Mouse (Mus musculus): Measurements from ENCODE around the gene Mgrn1. TPM values are rescaled to one million over a fixed set of nuclear protein-coding genes. Genes with fewer than 3 reads are reported as not detected.

Gene Mgrn1
- polyA plus RNA-seq (2015; fragmentation: Nextera tagmentation; extraction: Ambion mirVana), result 107 TPM in 2 replicates

DNA sequence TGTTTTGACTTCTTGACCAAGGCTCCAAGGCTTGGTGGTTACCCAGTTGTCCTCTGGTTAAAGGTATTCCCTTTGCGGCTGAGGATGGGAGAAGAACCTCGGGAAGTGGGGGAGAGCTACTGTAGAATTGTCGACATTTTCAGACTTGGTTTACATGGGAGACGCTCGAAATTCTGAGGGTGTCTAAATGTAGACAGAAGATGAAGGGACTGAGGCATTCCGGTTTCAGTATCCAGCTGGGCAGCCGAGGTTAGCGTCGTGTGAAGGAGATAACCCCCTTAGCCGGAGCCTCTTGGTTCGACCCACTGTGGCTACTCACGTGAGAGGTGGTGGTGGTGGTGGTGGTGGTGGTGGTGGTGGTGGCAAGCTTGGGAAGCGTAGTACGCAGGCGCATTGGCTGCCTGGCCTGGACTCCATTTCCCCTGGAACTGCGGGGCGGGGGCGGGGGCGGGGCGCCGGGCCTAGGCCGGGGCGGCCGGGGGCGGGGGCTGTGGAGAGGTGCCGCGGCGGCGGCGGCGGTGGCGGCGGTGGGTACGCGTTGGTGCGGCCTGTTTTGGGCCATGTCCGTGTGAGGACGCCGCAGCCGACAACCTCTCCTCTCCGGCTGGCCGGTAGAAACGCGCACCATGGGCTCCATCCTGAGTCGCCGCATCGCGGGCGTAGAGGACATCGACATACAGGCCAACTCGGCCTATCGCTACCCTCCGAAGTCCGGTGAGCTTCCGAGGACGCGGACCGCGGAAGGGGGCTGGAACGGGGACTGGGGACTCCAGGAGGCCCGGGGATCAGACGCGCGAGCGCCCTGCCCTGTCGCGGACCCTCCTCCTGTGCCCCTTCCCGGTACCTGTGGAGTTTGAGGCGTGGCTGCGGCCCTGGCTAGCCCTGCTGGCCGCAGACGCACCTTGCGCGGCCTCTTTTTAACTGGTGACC, at the start of gene Mgrn1:
Mgrn1 (plus strand) TSS at position 490 of the 930 bp plus-strand sequence.
- peak; percentile 82 for ATAC-seq (ENCODE audit: extremely low read depth, insufficient number of reproducible peaks, low FRiP score, low TSS enrichment)
- peaks cover 10% of the 10 kb centered on the region for H3K36me3 ChIP-seq
- H3K9ac ChIP-seq, result peak within 1 kb of the TSS; percentile 98
- WGBS, result 1% methylated on average over 69 of the region's 74 CpGs
- H3K4me1 ChIP-seq, result peaks cover 66% of the 10 kb centered on the region
- H3K27me3 ChIP-seq (replicated peaks), result no peaks in the 10 kb centered on the region
- H3K4me2 ChIP-seq, result peak within 1 kb of the TSS; percentile 90
- peak within 1 kb of the TSS; percentile 96 for H3K27ac ChIP-seq (replicated peaks)
- H3K4me3 ChIP-seq, result peak within 1 kb of the TSS; percentile 96
- H3K9me3 ChIP-seq, result no peaks in the 10 kb centered on the region

DNA sequence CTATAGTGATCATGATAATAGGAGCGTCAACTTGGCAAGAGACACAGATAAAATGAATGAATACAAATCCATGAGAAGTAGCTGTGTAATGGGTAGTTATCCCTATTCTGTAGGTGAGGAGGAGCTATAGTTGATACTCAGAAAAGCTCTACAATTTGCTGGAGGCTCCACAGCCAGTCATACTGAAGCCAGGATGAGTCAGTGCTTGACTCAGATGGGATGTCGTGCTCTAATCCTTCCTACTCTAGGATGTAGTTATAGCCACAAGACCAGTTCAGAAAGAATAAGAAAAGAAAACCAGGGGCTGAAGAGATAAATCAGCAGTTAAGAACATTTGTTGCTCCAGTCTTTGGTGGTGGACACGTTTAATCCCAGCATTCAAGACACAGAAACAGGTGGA, 48.4 kb upstream of the Mgrn1 start:
- Histone ChIP-seq H3K9ac (no peak overlapping the region), H3K27me3 (replicated peaks) (peaks cover 4% of the 10 kb centered on the region; the same call in 1 of the 2 replicates), H3K36me3 (no peaks in the 10 kb centered on the region), H3K4me2 (no peak overlapping the region), H3K27ac (replicated peaks) (no peak overlapping the region), H3K4me3 (no peak overlapping the region), H3K9me3 (no peaks in the 10 kb centered on the region), H3K4me1 (no peaks in the 10 kb centered on the region)
- 68% methylated on average over 3 of the region's 3 CpGs for WGBS
- ATAC-seq (ENCODE audit: extremely low read depth, insufficient number of reproducible peaks, low FRiP score, low TSS enrichment), result no peak

DNA sequence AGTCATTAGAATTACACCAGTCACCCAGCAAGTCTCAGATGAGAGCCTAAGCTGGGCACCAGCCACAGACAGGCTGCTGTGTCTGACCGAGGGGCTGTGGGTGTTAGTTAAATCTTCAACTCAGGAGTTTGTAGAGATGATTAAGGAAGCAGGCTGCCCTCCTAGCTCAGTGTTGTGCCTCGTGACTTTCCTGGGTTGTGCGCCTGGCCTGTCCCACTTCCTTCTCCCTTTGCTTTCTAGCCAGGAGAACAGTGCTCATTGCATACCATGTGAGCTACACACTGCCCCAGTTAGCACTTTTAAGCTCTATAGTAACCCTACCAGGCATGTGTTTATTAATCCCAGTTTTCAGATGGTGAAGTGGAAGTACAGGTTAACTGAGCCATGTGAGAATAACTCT, 46.5 kb upstream of the Mgrn1 start:
- WGBS, result 67% methylated on average over 3 of the region's 3 CpGs
- no peak overlapping the region for H3K4me2 ChIP-seq
- no peaks in the 10 kb centered on the region for H3K36me3 ChIP-seq
- no peaks in the 10 kb centered on the region for H3K27me3 ChIP-seq (replicated peaks)
- H3K4me3 ChIP-seq, result no peak overlapping the region
- no peak for ATAC-seq (ENCODE audit: extremely low read depth, insufficient number of reproducible peaks, low FRiP score, low TSS enrichment)
- H3K9me3 ChIP-seq, result no peaks in the 10 kb centered on the region
- H3K9ac ChIP-seq, result no peak overlapping the region
- no peaks in the 10 kb centered on the region for H3K4me1 ChIP-seq
- no peak overlapping the region for H3K27ac ChIP-seq (replicated peaks)

DNA sequence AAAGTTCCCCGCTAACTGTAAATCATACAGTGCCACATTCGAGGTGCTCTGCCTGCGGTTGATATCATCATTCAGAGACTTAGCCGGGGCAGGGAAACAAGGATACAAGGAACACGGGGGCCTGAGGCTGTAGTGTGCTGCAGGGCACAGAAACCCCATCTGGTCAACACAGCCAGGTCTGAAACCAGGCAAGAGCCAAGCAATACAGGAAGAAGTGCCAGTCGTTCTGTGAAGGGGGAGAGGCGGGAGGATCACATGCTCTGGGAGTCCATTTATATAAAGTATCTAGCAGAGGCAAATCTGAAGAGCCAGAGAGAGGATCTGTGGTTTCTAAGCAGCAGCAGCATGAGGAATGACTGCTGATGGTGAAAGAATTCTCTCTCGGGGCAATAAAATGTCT, 45.8 kb upstream of the Mgrn1 start:
- H3K4me2 ChIP-seq, result no peak overlapping the region
- no peaks in the 10 kb centered on the region for H3K36me3 ChIP-seq
- no peak overlapping the region for H3K4me3 ChIP-seq
- H3K9me3 ChIP-seq, result no peaks in the 10 kb centered on the region
- H3K4me1 ChIP-seq, result no peaks in the 10 kb centered on the region
- H3K27ac ChIP-seq (replicated peaks), result no peak overlapping the region
- H3K9ac ChIP-seq, result no peak overlapping the region
- WGBS, result 65% methylated on average over 8 of the region's 8 CpGs
- ATAC-seq (ENCODE audit: extremely low read depth, insufficient number of reproducible peaks, low FRiP score, low TSS enrichment), result no peak
- no peaks in the 10 kb centered on the region for H3K27me3 ChIP-seq (replicated peaks)

DNA sequence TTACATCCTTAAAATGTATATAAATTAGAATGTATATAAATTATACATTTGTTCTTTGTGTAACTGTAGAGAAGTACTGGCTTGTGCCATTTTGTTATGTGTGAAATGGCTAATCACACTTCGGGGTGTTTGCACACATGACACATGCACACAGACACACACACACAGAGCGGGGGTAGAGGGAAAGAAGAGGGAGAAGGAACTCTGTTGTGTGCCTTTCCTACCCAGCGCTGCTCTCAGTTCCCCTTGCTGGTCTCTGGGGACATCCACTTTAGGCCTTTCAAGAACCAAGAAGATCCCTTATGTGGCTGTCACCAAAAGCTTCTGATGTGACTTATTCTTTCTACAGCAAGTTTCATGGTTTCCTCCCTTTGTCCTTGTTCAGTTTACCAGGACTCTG, 39.0 kb upstream of the Mgrn1 start:
- 76% methylated on average over 3 of the region's 3 CpGs for WGBS
- peaks cover 5% of the 10 kb centered on the region; the same call in 1 of the 2 replicates for H3K4me1 ChIP-seq
- H3K9me3 ChIP-seq, result no peaks in the 10 kb centered on the region
- ATAC-seq (ENCODE audit: extremely low read depth, insufficient number of reproducible peaks, low FRiP score, low TSS enrichment), result no peak
- H3K36me3 ChIP-seq, result no peaks in the 10 kb centered on the region
- H3K27me3 ChIP-seq (replicated peaks), result no peaks in the 10 kb centered on the region
- no peak overlapping the region for H3K4me3 ChIP-seq
- no peak overlapping the region for H3K27ac ChIP-seq (replicated peaks)
- no peak overlapping the region for H3K4me2 ChIP-seq
- no peak overlapping the region for H3K9ac ChIP-seq

DNA sequence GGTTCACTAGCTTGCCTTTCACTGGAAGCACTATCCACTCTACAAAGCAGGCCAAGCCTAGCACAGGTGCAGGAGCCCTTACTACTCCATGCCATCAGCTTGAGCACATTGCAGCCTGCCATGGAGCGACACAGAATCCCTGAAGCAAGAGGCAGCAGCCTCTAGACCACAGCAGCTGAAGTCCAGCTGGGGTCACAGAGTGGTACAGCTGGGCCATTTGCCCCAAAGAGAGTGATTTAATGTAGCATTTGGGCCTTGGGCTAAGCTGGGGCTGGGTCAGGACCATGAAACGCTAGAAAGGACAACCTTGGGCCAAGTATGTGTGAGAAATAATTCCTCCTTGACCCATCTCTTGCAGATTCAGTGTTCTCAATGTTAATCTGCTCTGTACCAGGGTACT, 38.0 kb upstream of the Mgrn1 start:
- Histone ChIP-seq H3K4me1 (peaks cover 5% of the 10 kb centered on the region; the same call in 1 of the 2 replicates), H3K9me3 (no peaks in the 10 kb centered on the region), H3K36me3 (no peaks in the 10 kb centered on the region), H3K27me3 (replicated peaks) (no peaks in the 10 kb centered on the region), H3K4me3 (no peak overlapping the region), H3K4me2 (no peak overlapping the region), H3K27ac (replicated peaks) (no peak overlapping the region), H3K9ac (no peak overlapping the region)
- 78% methylated on average over 2 of the region's 2 CpGs for WGBS
- ATAC-seq (ENCODE audit: extremely low read depth, insufficient number of reproducible peaks, low FRiP score, low TSS enrichment), result no peak

DNA sequence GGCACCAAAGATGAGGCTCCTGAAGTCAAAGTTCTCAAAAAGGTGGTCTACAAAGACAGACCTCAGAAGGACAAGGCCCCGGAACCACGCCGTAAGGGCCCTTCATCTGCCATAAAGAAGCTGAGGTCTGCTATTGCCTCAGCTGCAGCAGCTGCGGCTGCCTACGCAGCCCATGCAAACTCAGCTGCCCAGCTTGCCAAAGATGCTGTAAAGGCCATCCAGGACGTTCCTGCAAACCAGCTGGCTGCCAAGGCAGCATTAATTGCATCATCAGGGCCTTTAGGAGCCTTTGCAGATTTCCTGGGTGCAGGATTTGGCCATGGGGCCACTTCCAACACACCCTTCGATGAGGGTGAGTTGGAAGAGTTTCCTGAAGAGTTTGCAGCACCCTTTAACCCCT, 35.7 kb upstream of the Mgrn1 start:
- Histone ChIP-seq H3K9me3 (no peaks in the 10 kb centered on the region), H3K4me3 (no peak overlapping the region), H3K4me1 (peaks cover 12% of the 10 kb centered on the region), H3K36me3 (no peaks in the 10 kb centered on the region), H3K9ac (no peak overlapping the region), H3K27ac (replicated peaks) (no peak overlapping the region), H3K27me3 (replicated peaks) (no peaks in the 10 kb centered on the region), H3K4me2 (no peak overlapping the region)
- WGBS, result 74% methylated on average over 7 of the region's 7 CpGs
- no peak for ATAC-seq (ENCODE audit: extremely low read depth, insufficient number of reproducible peaks, low FRiP score, low TSS enrichment)

DNA sequence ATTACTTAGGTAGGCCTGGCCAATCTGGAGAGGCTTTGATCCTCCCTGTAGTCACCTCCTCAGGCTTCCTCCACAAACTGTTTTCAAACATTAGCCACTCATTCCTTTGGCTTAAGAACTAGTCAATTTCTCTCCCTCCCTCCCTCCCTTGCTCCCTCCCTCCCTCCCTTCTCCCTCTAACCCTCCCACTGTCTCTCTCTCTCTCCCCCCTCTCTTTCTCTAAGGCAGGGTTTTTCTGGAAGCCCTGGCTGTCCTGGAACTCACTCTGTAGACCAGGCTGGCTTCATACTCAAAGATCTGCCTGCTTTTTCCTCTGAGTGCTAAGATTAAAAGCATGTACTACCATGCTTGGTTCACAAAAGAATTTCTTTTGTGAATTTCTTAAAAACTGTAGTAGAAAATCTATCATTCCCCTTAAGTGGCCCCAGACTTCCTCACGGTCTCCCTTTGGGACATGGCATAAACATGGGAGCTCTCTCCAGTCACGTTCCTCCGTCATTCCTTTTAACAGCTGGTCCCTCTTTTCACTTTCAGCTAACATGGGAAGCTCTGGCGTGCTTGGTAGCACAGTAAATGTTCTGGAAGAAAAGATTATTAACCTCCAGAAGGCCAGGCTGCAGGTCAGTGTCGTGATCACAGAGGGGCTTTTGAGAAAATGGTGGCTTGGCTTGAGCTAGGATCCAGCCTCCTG, 35.0 kb upstream of the Mgrn1 start:
- 51% methylated on average over 5 of the region's 5 CpGs for WGBS
- Histone ChIP-seq H3K9ac (no peak overlapping the region), H3K4me2 (no peak overlapping the region), H3K27ac (replicated peaks) (no peak overlapping the region), H3K4me3 (no peak overlapping the region), H3K36me3 (no peaks in the 10 kb centered on the region), H3K4me1 (peaks cover 12% of the 10 kb centered on the region), H3K27me3 (replicated peaks) (no peaks in the 10 kb centered on the region), H3K9me3 (no peaks in the 10 kb centered on the region)
- ATAC-seq (ENCODE audit: extremely low read depth, insufficient number of reproducible peaks, low FRiP score, low TSS enrichment), result no peak

DNA sequence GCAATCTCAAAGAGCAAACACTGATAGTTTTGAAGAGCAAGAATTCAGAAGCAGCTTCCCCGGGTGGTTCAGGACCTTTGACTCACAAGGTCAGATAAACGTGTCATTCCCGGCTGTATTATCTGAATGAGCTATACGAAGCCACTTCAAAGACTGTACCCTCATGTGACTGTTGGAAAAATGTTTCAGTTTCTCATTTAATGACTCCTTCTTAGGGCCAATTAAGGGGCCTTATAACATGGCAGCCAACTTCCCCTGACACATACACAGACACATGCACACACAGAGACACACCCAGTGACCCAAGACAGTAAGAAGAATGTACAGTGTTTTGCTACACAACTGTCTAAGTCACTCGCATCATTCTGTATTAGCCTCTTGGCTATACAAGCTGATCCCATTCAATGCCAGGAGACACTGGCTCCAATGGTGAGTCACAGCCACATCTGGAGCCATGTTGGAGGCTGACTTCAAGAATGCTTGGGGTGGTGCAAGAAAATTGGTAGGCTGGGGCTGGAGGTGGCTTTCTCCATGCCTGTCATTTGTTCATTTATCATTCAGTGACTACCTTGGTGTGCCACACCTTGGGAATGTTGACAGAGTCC, 30.9 kb upstream of the Mgrn1 start:
- H3K4me3 ChIP-seq, result no peak overlapping the region
- 27% methylated on average over 5 of the region's 5 CpGs for WGBS

DNA sequence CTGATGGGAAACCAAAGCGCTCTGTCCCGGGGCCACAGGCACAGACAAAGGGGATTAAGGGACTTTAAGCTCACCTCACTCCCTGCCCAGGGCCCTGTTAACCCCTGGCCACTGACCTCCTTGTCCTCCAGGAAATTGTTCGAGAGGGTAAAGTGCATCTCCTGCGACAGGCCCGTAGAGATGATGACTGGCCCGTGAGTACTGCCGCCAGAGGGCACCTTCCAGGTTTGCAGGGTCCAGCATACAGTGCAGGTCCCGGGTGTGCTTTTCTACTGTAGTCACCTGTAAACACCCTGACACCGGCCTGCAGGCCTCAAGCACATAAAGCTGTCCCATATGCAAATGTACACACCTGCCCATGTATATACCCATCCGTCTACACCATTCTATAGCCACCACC, 24.7 kb upstream of the Mgrn1 start:
- no peak overlapping the region for H3K4me3 ChIP-seq
- H3K27me3 ChIP-seq (replicated peaks), result peaks cover 5% of the 10 kb centered on the region; the same call in 1 of the 2 replicates
- H3K9me3 ChIP-seq, result no peaks in the 10 kb centered on the region
- H3K4me1 ChIP-seq, result peaks cover 18% of the 10 kb centered on the region
- no peaks in the 10 kb centered on the region for H3K36me3 ChIP-seq
- 46% methylated on average over 10 of the region's 10 CpGs for WGBS
- H3K27ac ChIP-seq (replicated peaks), result no peak overlapping the region
- ATAC-seq (ENCODE audit: extremely low read depth, insufficient number of reproducible peaks, low FRiP score, low TSS enrichment), result no peak
- H3K4me2 ChIP-seq, result no peak overlapping the region
- H3K9ac ChIP-seq, result no peak overlapping the region

More for the DNA sequence above, 30.9 kb upstream of the Mgrn1 start:
- no peak overlapping the region for H3K9ac ChIP-seq
- H3K27ac ChIP-seq (replicated peaks), result no peak overlapping the region
- H3K36me3 ChIP-seq, result no peaks in the 10 kb centered on the region
- H3K9me3 ChIP-seq, result no peaks in the 10 kb centered on the region
- no peaks in the 10 kb centered on the region for H3K27me3 ChIP-seq (replicated peaks)
- H3K4me2 ChIP-seq, result no peak overlapping the region
- ATAC-seq (ENCODE audit: extremely low read depth, insufficient number of reproducible peaks, low FRiP score, low TSS enrichment), result no peak
- peaks cover 12% of the 10 kb centered on the region for H3K4me1 ChIP-seq

DNA sequence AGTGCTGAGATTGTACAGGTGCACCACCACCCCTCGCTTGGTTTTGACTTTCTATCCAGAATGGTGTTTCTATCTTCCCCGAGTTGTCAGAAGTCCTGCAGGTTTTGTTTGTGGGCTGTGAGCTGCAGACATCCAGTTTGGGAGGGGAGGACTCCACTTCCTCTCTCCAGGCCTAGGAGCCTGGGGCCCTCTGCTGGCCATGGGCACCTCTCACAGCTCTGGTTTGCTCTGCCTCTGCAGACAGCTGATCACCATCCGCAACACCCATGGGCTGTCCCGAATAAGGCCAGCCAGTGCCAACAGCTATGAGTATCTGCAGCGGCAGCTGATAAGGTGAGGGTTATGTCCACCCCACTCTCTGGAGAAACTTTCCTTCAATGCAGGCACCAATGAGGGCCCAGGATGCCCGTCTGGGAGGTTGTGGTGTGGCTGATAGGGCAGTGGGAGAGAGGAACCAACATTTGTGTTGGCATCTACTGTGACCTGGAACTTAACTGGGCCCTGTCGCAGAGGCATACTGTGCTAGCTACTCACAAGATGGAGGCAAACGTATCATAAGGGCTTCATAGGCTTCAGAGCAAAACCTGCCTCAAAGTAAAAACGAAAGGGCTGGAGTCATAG, 23.1 kb upstream of the Mgrn1 start:
- Histone ChIP-seq H3K27ac (replicated peaks) (peak overlapping the region; percentile 48), H3K4me2 (peak overlapping the region; percentile 31), H3K4me1 (peaks cover 19% of the 10 kb centered on the region), H3K9me3 (no peaks in the 10 kb centered on the region), H3K27me3 (replicated peaks) (peaks cover 5% of the 10 kb centered on the region; the same call in 1 of the 2 replicates), H3K36me3 (no peaks in the 10 kb centered on the region), H3K9ac (no peak overlapping the region), H3K4me3 (no peak overlapping the region)
- 24% methylated on average over 9 of the region's 9 CpGs for WGBS
- ATAC-seq (ENCODE audit: extremely low read depth, insufficient number of reproducible peaks, low FRiP score, low TSS enrichment), result peak; percentile 79; the same call in 1 of the 2 replicates

Measured in heart, embryonic 13.5 days (tissue).